Mouse (Mus musculus) heart, embryonic 12.5 days (tissue): ENCODE data around the gene Zcchc24. TPM values are rescaled to one million over a fixed set of nuclear protein-coding genes. Genes with fewer than 3 reads are reported as not detected.
A peak's percentile ranks its signal among the peaks of the same experiment; 100 is the strongest.

Experiments used
- ATAC-seq: fragments of 200-750 bp; cut with Nextera tagmentation; 2 replicates; pipeline ENCODE4 v1.8.0; 2017; ENCODE audit warnings: moderate TSS enrichment, moderate library complexity; ENCODE audit not compliant: insufficient number of reproducible peaks, low FRiP score
- H3K27ac ChIP-seq: fragments of 300-500 bp; sonication (generic); 2 replicates; pipeline ENCODE4 v1.5.1; 2016; ENCODE audit warnings: mild to moderate bottlenecking, moderate library complexity; ENCODE audit not compliant: poor library complexity, severe bottlenecking
- H3K27me3 ChIP-seq: fragments of 300-500 bp; sonication (generic); replicated peaks from 2 replicates; pipeline ENCODE4 v1.6.1; 2016; ENCODE audit warnings: mild to moderate bottlenecking, moderate library complexity
- H3K36me3 ChIP-seq: fragments of 300-500 bp; sonication (generic); 2 replicates; pipeline ENCODE4 v1.6.1; 2016; ENCODE audit warnings: mild to moderate bottlenecking, moderate library complexity
- H3K4me1 ChIP-seq: fragments of 300-500 bp; sonication (generic); replicated peaks from 2 replicates; pipeline ENCODE4 v1.6.1; 2016; ENCODE audit warnings: mild to moderate bottlenecking
- H3K4me2 ChIP-seq: fragments of 300-500 bp; sonication (generic); 2 replicates; pipeline ENCODE4 v1.6.1; 2016; ENCODE audit warnings: mild to moderate bottlenecking, moderate library complexity
- H3K4me3 ChIP-seq: fragments of 300-500 bp; sonication (generic); 2 replicates; pipeline ENCODE4 v1.5.1; 2016; ENCODE audit warnings: mild to moderate bottlenecking
- H3K9ac ChIP-seq: fragments of 300-500 bp; sonication (generic); 2 replicates; pipeline ENCODE4 v1.6.1; 2016; ENCODE audit warnings: mild to moderate bottlenecking, moderate library complexity
- H3K9me3 ChIP-seq: fragments of 300-500 bp; sonication (generic); replicated peaks from 2 replicates; pipeline ENCODE4 v1.6.1; 2016; ENCODE audit warnings: mild to moderate bottlenecking, moderate library complexity
- WGBS: fragments of 180-500 bp; shearing (Covaris S2); methylation state at CpG from one replicate; pipeline ENCODE4 v1.1.7; 2016; 5-methylcytosine and 5-hydroxymethylcytosine counted together
- polyA plus RNA-seq: library from polyadenylated mRNA; unstranded; fragments of >200 nt; fragmentation: Nextera tagmentation; extraction: Ambion mirVana; gene quantifications from 2 replicates; pipeline ENCODE4 v1.2.1, GENCODE M21; 2016

Zcchc24 gene
- polyA plus RNA-seq, 1 experiment from 2014 or later = 30.4 TPM

DNA sequence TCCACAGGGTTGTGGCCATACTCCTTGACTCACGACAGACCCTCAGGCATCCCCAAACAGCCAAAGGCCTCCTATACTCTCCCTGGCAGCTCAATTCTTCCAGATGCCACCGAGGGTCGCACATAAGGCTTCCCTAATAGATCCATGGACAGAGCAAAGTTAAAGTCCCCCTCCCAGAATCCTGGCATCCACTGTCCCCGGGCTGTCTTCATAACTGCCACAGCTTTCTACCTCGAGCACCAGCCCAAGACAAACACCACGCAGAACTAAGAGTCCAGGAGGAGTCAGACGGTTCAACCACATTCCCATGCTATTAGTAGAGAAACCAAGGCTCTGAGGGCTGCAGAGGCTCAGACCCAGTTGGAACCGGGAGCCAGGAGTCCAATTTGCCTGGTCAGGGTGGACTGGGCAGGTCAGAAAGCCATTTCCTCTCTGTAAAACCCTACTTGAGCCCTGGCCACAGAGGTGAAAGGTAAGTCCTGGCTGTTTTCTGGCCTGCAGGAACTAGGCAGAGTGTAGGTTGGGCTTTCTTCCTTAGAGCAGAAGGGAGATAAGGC is 8.8 kb downstream of the Zcchc24 start:
- Histone ChIP-seq H3K27me3 (no peaks in the 10 kb centered on the region), H3K36me3 (peaks cover 22% of the 10 kb centered on the region), H3K4me3 (no peak overlapping the region), H3K9me3 (no peaks in the 10 kb centered on the region), H3K9ac (0 out of 2 replicates have a peak overlapping the region, but pooled peaks have one; percentile 32), H3K4me2 (no peak overlapping the region), H3K27ac (peak overlapping the region; percentile 30; the same call in 1 of the 2 replicates), H3K4me1 (peaks cover 80% of the 10 kb centered on the region)
- no peak for ATAC-seq
- 66% methylated on average over 8 of the region's 8 CpGs for WGBS

GRCm38 (mm10) chr14:25759551-25759950 is 9.3 kb downstream of the Zcchc24 start:
- peak overlapping the region; percentile 30; the same call in 1 of the 2 replicates for H3K27ac ChIP-seq
- peaks cover 83% of the 10 kb centered on the region for H3K4me1 ChIP-seq
- H3K4me2 ChIP-seq = no peak overlapping the region
- no peaks in the 10 kb centered on the region for H3K27me3 ChIP-seq
- no peaks in the 10 kb centered on the region for H3K9me3 ChIP-seq
- WGBS = 51% methylated on average over 7 of the region's 7 CpGs
- no peak for ATAC-seq
- H3K9ac ChIP-seq = peak overlapping the region; percentile 32; the same call in 1 of the 2 replicates
- H3K4me3 ChIP-seq = no peak overlapping the region
- H3K36me3 ChIP-seq = peaks cover 24% of the 10 kb centered on the region

DNA sequence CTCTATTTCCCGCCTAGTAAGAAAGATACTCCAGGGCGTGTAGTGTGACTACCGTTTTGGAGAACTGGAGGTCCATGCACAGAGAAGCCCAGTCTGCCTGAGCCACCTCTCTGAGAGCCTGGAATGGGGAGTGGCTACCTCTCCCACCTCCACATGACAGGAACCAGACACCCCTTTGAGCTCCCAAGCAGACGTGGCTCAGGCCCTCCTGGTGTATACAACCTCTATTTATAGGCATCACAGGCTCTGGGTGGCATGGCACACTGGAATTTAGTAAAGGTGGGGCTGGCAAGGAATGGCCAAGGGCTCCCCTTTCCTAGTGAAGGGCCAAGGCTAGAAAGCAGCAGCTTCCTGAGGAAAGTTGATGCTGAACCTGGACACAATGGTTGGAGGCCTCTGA is 10.9 kb downstream of the Zcchc24 start:
- Histone ChIP-seq H3K36me3 (peaks cover 34% of the 10 kb centered on the region), H3K4me2 (peak overlapping the region; percentile 20; the same call in 1 of the 2 replicates), H3K27ac (peak overlapping the region; percentile 79), H3K9ac (0 out of 2 replicates have a peak overlapping the region, but pooled peaks have one; percentile 8), H3K27me3 (no peaks in the 10 kb centered on the region), H3K4me1 (peaks cover 96% of the 10 kb centered on the region), H3K9me3 (no peaks in the 10 kb centered on the region), H3K4me3 (no peak overlapping the region)
- WGBS = 37% methylated on average over 4 of the region's 4 CpGs
- no peak; the same call in 1 of the 2 replicates for ATAC-seq

GRCm38 (mm10) chr14:25756385-25756990 is 12.4 kb downstream of the Zcchc24 start:
- Histone ChIP-seq H3K4me3 (no peak overlapping the region), H3K4me1 (peaks cover 81% of the 10 kb centered on the region), H3K27me3 (no peaks in the 10 kb centered on the region), H3K27ac (peak overlapping the region; percentile 79), H3K36me3 (peaks cover 44% of the 10 kb centered on the region), H3K4me2 (peak overlapping the region; percentile 27; the same call in 1 of the 2 replicates), H3K9me3 (no peaks in the 10 kb centered on the region), H3K9ac (no peak overlapping the region; the same call in 1 of the 2 replicates)
- ATAC-seq = peak; percentile 49; the same call in 1 of the 2 replicates
- 53% methylated on average over 7 of the region's 7 CpGs for WGBS

- Histone ChIP-seq H3K36me3 (peaks cover 50% of the 10 kb centered on the region), H3K27ac (peak overlapping the region; percentile 28; the same call in 1 of the 2 replicates)
- 45% methylated on average over 4 of the region's 4 CpGs for WGBS
Measured at GRCm38 (mm10) chr14:25755541-25755940, 13.3 kb downstream of the Zcchc24 start.

GRCm38 (mm10) chr14:25754531-25755484 is 14.0 kb downstream of the Zcchc24 start:
- Histone ChIP-seq H3K4me2 (no peak overlapping the region), H3K9me3 (no peaks in the 10 kb centered on the region), H3K4me1 (peaks cover 79% of the 10 kb centered on the region), H3K9ac (no peak overlapping the region), H3K36me3 (peaks cover 50% of the 10 kb centered on the region), H3K27ac (peak overlapping the region; percentile 21), H3K27me3 (no peaks in the 10 kb centered on the region), H3K4me3 (no peak overlapping the region)
- no peak for ATAC-seq
- 44% methylated on average over 19 of the region's 19 CpGs for WGBS

More at GRCm38 (mm10) chr14:25755541-25755940, 13.3 kb downstream of the Zcchc24 start:
- Histone ChIP-seq H3K4me3 (no peak overlapping the region), H3K4me2 (no peak overlapping the region), H3K9me3 (no peaks in the 10 kb centered on the region), H3K4me1 (peaks cover 79% of the 10 kb centered on the region), H3K9ac (peak overlapping the region; percentile 50; the same call in 1 of the 2 replicates), H3K27me3 (no peaks in the 10 kb centered on the region)
- no peak for ATAC-seq

DNA sequence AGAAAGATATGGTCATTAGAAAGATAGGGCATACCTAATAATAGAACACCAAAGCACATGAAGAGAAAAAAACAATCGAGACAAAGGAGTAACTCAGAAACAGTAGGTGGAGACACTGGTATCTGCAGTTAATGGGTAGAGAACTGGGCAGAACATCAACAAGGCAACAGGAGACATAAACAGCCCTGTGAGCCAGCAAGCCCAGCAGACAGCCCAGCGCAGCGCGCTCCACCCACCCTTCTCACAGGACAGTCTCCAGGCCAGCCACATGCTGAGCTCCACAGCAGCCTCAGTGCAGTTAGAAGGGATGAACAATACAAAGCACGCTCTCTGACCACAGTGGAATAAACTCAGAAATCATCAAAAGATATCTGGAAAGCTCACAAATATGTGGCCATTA is 15.8 kb downstream of the Zcchc24 start:
- ATAC-seq = no peak
- Histone ChIP-seq H3K4me3 (no peak overlapping the region), H3K27me3 (no peaks in the 10 kb centered on the region), H3K27ac (no peak overlapping the region), H3K9ac (no peak overlapping the region), H3K36me3 (peaks cover 50% of the 10 kb centered on the region), H3K4me2 (no peak overlapping the region), H3K9me3 (no peaks in the 10 kb centered on the region), H3K4me1 (peaks cover 80% of the 10 kb centered on the region)
- WGBS = 43% methylated on average over 5 of the region's 5 CpGs

GRCm38 (mm10) chr14:25751067-25751466 is 17.8 kb downstream of the Zcchc24 start:
- Histone ChIP-seq H3K4me2 (no peak overlapping the region), H3K4me3 (no peak overlapping the region), H3K27me3 (no peaks in the 10 kb centered on the region), H3K4me1 (peaks cover 80% of the 10 kb centered on the region), H3K36me3 (peaks cover 45% of the 10 kb centered on the region), H3K9ac (no peak overlapping the region), H3K9me3 (no peaks in the 10 kb centered on the region), H3K27ac (no peak overlapping the region)
- no peak for ATAC-seq
- WGBS = 82% methylated on average over 5 of the region's 5 CpGs

DNA sequence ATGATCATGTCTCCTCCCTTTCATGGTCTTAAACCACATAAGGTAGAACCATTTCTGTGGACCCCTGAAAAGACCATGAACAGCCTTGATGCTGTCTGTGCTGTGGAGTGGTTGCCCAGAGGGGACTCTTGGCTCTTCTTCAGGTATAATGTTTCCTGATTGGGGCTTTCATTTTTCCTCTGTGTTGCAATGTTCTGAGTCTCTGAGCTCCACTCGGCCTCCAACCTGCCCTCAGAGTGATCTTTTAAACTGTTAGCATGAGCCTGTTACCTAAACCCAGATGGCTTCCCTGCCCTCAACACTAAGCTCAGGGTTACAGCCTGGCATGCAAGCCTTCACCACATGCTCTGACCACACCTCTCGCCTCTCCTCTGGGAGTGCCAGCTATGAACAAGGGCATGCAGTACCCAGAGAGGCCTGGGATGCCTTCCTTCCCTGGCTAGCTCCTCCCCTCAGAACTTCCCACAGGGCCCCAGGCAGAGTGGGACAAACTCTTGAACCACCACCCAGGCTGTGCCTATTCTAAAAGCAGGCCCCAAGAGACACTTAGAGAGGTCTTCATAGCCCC is 18.3 kb downstream of the Zcchc24 start:
- H3K4me3 ChIP-seq = no peak overlapping the region
- peaks cover 41% of the 10 kb centered on the region for H3K36me3 ChIP-seq
- peaks cover 80% of the 10 kb centered on the region for H3K4me1 ChIP-seq
- ATAC-seq = no peak
- H3K27ac ChIP-seq = no peak overlapping the region
- no peak overlapping the region for H3K9ac ChIP-seq
- no peaks in the 10 kb centered on the region for H3K9me3 ChIP-seq
- no peaks in the 10 kb centered on the region for H3K27me3 ChIP-seq
- H3K4me2 ChIP-seq = no peak overlapping the region
- WGBS = 72% methylated on average over 2 of the region's 2 CpGs

- H3K4me2 ChIP-seq = no peak overlapping the region
- no peak for ATAC-seq
- H3K27me3 ChIP-seq = no peaks in the 10 kb centered on the region
- H3K4me3 ChIP-seq = no peak overlapping the region
- peaks cover 76% of the 10 kb centered on the region for H3K4me1 ChIP-seq
- H3K9me3 ChIP-seq = no peaks in the 10 kb centered on the region
- H3K27ac ChIP-seq = peak overlapping the region; percentile 37
- H3K9ac ChIP-seq = no peak overlapping the region
- H3K36me3 ChIP-seq = peaks cover 39% of the 10 kb centered on the region
- 30% methylated on average over 13 of the region's 13 CpGs for WGBS
Measured at GRCm38 (mm10) chr14:25749143-25749909, 19.5 kb downstream of the Zcchc24 start.
